Mouse (Mus musculus) testis, adult 2 months (tissue): ENCODE measurements around the gene Cebpzos.

Source experiments
- CTCF ChIP-seq: fragments of 200-500 bp; IDR thresholded peaks from 2 replicates; pipeline ENCODE4 v1.5.1; 2012; ENCODE audit warnings: low read depth, mild to moderate bottlenecking, inconsistent platforms, low read length, moderate library complexity; ENCODE audit not compliant: control insufficient read depth, insufficient read depth, insufficient replicate concordance
- POLR2A ChIP-seq: fragments of 200-500 bp; IDR thresholded peaks from 2 replicates; pipeline ENCODE4 v1.6.1; 2012; ENCODE audit warnings: low read depth, mild to moderate bottlenecking, inconsistent platforms, low read length, moderate library complexity; ENCODE audit not compliant: control insufficient read depth

DNA sequence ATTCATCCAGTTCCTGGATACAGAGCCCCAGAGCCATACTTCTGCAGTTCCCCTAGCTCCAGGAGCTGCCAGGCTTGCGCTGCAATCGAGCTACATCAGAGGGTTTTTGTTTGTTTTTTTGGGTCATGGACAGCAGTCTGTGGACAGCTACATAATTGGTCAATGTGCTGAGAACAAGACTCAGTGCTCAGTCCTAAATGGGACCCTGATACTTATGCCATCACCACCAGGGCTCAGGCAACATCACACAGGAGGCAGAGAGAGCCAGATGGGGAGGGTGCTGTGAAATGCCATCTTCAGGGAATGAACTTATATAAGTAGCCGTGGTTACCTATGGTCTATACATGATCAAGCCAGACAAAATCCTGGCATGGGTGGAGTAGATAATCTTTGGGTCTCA is 52.2 kb downstream of the Cebpzos start:
- no peak for TF ChIP-seq CTCF
- TF ChIP-seq POLR2A: no peak
